Mouse (Mus musculus): ENCODE measurements around the gene Me1.

- TF ChIP-seq CTCF (IDR thresholded peaks at IDR 0.05; ENCODE audit: borderline replicate concordance, extremely low read depth, insufficient read depth, insufficient read length) (no peak), POLR2A (IDR thresholded peaks at IDR 0.05; ENCODE audit: borderline replicate concordance, extremely low read depth, insufficient read depth, insufficient read length, poor library complexity, severe bottlenecking) (no peak)
Observed at GRCm38 (mm10) chr9:86638771-86639170, 57.0 kb downstream of the Me1 start.

Measured in brain, embryonic 14.5 days (tissue).